Mouse (Mus musculus) stomach, postnatal 0 days (tissue): ENCODE results near the gene Lifr.

Source experiments
- CTCF ChIP-seq: IDR thresholded peaks from 2 replicates; pipeline ENCODE4 v1.5.1; 2016; ENCODE audit warnings: antibody characterized with exemption, low read depth, mild to moderate bottlenecking, moderate library complexity
- EP300 ChIP-seq: optimal IDR thresholded peaks from 2 replicates; pipeline ENCODE3; 2016; ENCODE audit warnings: antibody characterized with exemption

- TF ChIP-seq CTCF (no peak), EP300 (no peak)
Measured at GRCm38 (mm10) chr15:7224151-7224775, 133.8 kb downstream of the Lifr start.
